27 mouse cellular contexts compared by ENCODE assay signal in the genomic region with DNA sequence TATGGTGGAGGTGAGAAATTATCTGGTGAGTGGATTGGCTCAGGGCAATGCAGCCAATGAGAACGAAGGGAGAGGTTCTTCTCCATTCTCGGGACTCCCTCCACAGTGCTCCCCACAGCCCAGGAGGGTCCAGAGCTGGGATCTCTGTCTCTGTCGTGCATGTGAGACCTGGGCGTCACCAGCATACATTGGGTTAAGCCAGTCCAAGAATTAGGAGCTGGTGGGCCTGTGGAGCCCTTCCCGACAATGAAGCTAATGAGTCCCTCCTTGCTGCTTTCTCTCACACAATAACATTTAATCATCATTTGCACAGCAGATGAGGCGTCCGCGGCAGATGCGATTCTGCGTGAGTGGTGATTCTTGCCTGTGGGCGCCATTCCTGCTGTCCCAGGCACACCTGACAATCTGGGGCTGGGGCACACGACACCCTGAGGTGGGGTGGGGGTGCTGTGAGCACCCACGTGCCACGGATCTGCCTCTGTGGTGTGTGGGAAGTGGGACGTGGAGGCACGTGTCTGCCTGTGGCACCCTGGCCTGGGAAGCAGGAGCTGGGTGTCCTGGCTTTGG. TPM values are rescaled to one million over a fixed set of nuclear protein-coding genes. Genes with fewer than 3 reads are reported as not detected.
DNase-seq lines count a peak whose midpoint lies in the region; ATAC-seq lines count a peak whose summit lies in the region.
"Had no signal": no experiment of that assay in that cellular context is flagged by ENCODE, and none has a peak within 500 bp of the region (broad histone marks: within the 10 kb centered on the region; RNA-seq: fewer than 3 reads in every experiment).

No protein-coding gene starts in this region.

- H3K4me3 ChIP-seq in forebrain, embryonic 14.5 days (ENCODE audit: low read depth, low read length), result no peak overlapping the region
- no peak overlapping the region for H3K4me3 ChIP-seq in neural tube, embryonic 15.5 days (replicated peaks)
- H3K4me3 ChIP-seq: embryonic facial prominence, embryonic 10.5 days; gastrocnemius, adult 2 months; heart, embryonic 12.5 days; limb, embryonic 13.5 days had no signal

- H3K27ac ChIP-seq in forebrain, embryonic 14.5 days (ENCODE audit: low read depth, low read length), result no peak overlapping the region
- 0 out of 2 replicates have a peak overlapping the region, but pooled peaks have one; percentile 48 for H3K27ac ChIP-seq in neural tube, embryonic 15.5 days (replicated peaks)
- H3K27ac ChIP-seq: embryonic facial prominence, embryonic 10.5 days; gastrocnemius, adult 2 months; limb, embryonic 13.5 days; liver, embryonic 14.5 days had no signal

- H3K9ac ChIP-seq in forebrain, embryonic 14.5 days (ENCODE audit: low read length), result no peak overlapping the region
- H3K9ac ChIP-seq in neural tube, embryonic 15.5 days (replicated peaks), result no peak overlapping the region
- H3K9ac ChIP-seq: heart, embryonic 12.5 days; limb, embryonic 13.5 days; liver, embryonic 14.5 days had no signal

- no peak overlapping the region for H3K4me2 ChIP-seq in forebrain, embryonic 14.5 days (ENCODE audit: low read length)
- 0 out of 2 replicates have a peak overlapping the region, but pooled peaks have one; percentile 15 for H3K4me2 ChIP-seq in neural tube, embryonic 15.5 days
- H3K4me2 ChIP-seq: heart, embryonic 12.5 days; limb, embryonic 13.5 days had no signal

- peak; percentile 50 for ATAC-seq in forebrain, embryonic 14.5 days
- ATAC-seq in neural tube, embryonic 15.5 days (ENCODE audit: low FRiP score), result no peak; the same call in 1 of the 2 replicates
- ATAC-seq: inflammation-experienced regulatory T-cells, adult 6 months had no signal

- H3K4me1 ChIP-seq in forebrain, embryonic 14.5 days (ENCODE audit: control insufficient read depth, insufficient read depth, low read length), result peaks cover 8% of the 10 kb centered on the region
- peaks cover 24% of the 10 kb centered on the region for H3K4me1 ChIP-seq in neural tube, embryonic 15.5 days
- H3K4me1 ChIP-seq: limb, embryonic 13.5 days had no signal

- peak; percentile 20 to 25 for DNase-seq in layer of hippocampus, adult 18-20 months (ENCODE audit: low spot score in 2 of 2)
- no peak for DNase-seq in layer of hippocampus, postnatal 10 days (ENCODE audit: low spot score in 2 of 2)
- peak; percentile 53 for DNase-seq in right cerebral cortex, adult 18-20 months
- DNase-seq in right cerebral cortex, postnatal 4 days, result no peak
- peak; percentile 52 for DNase-seq in forebrain, embryonic 14.5 days (ENCODE audit: low spot score)
- no peak for DNase-seq in testis, postnatal 14 days (ENCODE audit: low spot score)
- DNase-seq in yolk sac, embryonic 10.5 days (ENCODE audit: low spot score), result no peak
- DNase-seq: adrenal gland, postnatal 36 days; B cell, adult 2 months; cerebellum, adult 2 months; gastrocnemius, adult 2 months; heart, postnatal 14 days; kidney, adult 8-10 months; kidney, postnatal 14 days; thymus, postnatal 25 days had no signal

- H3K36me3 ChIP-seq in forebrain, embryonic 14.5 days (ENCODE audit: control insufficient read depth, insufficient read depth, low read length), result no peaks in the 10 kb centered on the region
- H3K36me3 ChIP-seq in neural tube, embryonic 15.5 days, result no peaks in the 10 kb centered on the region
- H3K36me3 ChIP-seq: embryonic facial prominence, embryonic 10.5 days; heart, embryonic 12.5 days; limb, embryonic 13.5 days had no signal

- H3K27me3 ChIP-seq in forebrain, embryonic 14.5 days (replicated peaks; ENCODE audit: control insufficient read depth, insufficient read depth, low read length), result peaks cover 6% of the 10 kb centered on the region
- peaks cover 51% of the 10 kb centered on the region for H3K27me3 ChIP-seq in neural tube, embryonic 15.5 days (replicated peaks)

- no peaks in the 10 kb centered on the region for H3K9me3 ChIP-seq in forebrain, embryonic 14.5 days (replicated peaks; ENCODE audit: control insufficient read depth, low read length)
- H3K9me3 ChIP-seq in neural tube, embryonic 15.5 days (replicated peaks), result no peaks in the 10 kb centered on the region
- H3K9me3 ChIP-seq: embryonic facial prominence, embryonic 10.5 days; heart, embryonic 12.5 days; limb, embryonic 13.5 days had no signal

- WGBS in forebrain, embryonic 14.5 days, result 34% methylated on average over 16 of the region's 16 CpGs
- WGBS in neural tube, embryonic 15.5 days, result 43% methylated on average over 16 of the region's 16 CpGs

RNA-seq across cellular contexts. Expression of gene 1700025C18Rik, which starts 15.0 kb away (rescaled TPM):
- not detected for total RNA-seq in layer of hippocampus, adult 18-20 months (2021)
- total RNA-seq in layer of hippocampus, postnatal 10 days (2021), result not detected
- polyA plus RNA-seq in forebrain, embryonic 14.5 days (2014; fragmentation: Nextera tagmentation; extraction: Ambion mirVana), result not detected in 2 replicates
- not detected in 2 replicates for polyA plus RNA-seq in neural tube, embryonic 15.5 days (2015; fragmentation: Nextera tagmentation; extraction: Ambion mirVana)
- total RNA-seq: adrenal gland, postnatal 36 days; gastrocnemius, adult 2 months; granulocyte monocyte progenitor cell, adult 5-6 weeks; heart, postnatal 14 days; layer of hippocampus, postnatal 14 days; left cerebral cortex, postnatal 14 days; midbrain, postnatal 0 days had no signal
- polyA plus RNA-seq: cerebellum, adult 2 months; embryonic facial prominence, embryonic 10.5 days; heart, embryonic 12.5 days; inflammation-experienced regulatory T-cells, adult 6 months; limb, embryonic 13.5 days; liver, embryonic 14.5 days; lung, embryonic 16.5 days; midbrain, postnatal 0 days; small intestine, adult 2 months had no signal

RNA-seq across cellular contexts. Expression of gene Cd40, which starts 50.2 kb away (rescaled TPM):
- total RNA-seq in layer of hippocampus, adult 18-20 months (2021), result under 1 TPM; 0.10 to 0.28 TPM
- total RNA-seq in layer of hippocampus, postnatal 10 days (2021), result 1 to 10 TPM; 1.5 to 3.8 TPM
- 7.4 and 8.2 TPM in 2 replicates for polyA plus RNA-seq in forebrain, embryonic 14.5 days (2014; fragmentation: Nextera tagmentation; extraction: Ambion mirVana)
- 6.9 and 11.0 TPM in 2 replicates for polyA plus RNA-seq in neural tube, embryonic 15.5 days (2015; fragmentation: Nextera tagmentation; extraction: Ambion mirVana)
- total RNA-seq: granulocyte monocyte progenitor cell, adult 5-6 weeks had no signal

Comparison
In these comparisons a context has a peak if more than half of its experiments do, and no peak if none do; other contexts are left out.
1. DNase-seq: peak in layer of hippocampus, adult 18-20 months (2 of 2), right cerebral cortex, adult 18-20 months (single experiment) and forebrain, embryonic 14.5 days (single experiment); none in layer of hippocampus, postnatal 10 days (0 of 2), right cerebral cortex, postnatal 4 days (single experiment), testis, postnatal 14 days (single experiment) and yolk sac, embryonic 10.5 days (single experiment).